Mouse (Mus musculus) ovary, postnatal 10 days (tissue): ENCODE measurements around the gene Car4.

Experiments used
- DNase-seq: peaks from one replicate; pipeline ENCODE4 v3.0.0; 2022; ENCODE audit warnings: low spot score

The Car4 gene

GRCm38 (mm10) chr11:84959181-84959580 lies 1.6 kb downstream of the Car4 start:
- no peak for DNase-seq

- no peak for DNase-seq
Measured at GRCm38 (mm10) chr11:84959701-84960181, 2.2 kb downstream of the Car4 start.

GRCm38 (mm10) chr11:84960291-84960690 lies 2.7 kb downstream of the Car4 start:
- no peak for DNase-seq

- DNase-seq, result no peak
Measured at GRCm38 (mm10) chr11:84960780-84961179, 3.2 kb downstream of the Car4 start.

- DNase-seq, result no peak
Measured at GRCm38 (mm10) chr11:84961571-84961970, 4.0 kb downstream of the Car4 start.

- no peak for DNase-seq
Measured at GRCm38 (mm10) chr11:84962536-84962935, 5.0 kb downstream of the Car4 start.

GRCm38 (mm10) chr11:84963556-84963955 lies 6.0 kb downstream of the Car4 start:
- DNase-seq, result no peak

GRCm38 (mm10) chr11:84966696-84967095 lies 9.1 kb downstream of the Car4 start:
- no peak for DNase-seq

- DNase-seq, result no peak
Measured at GRCm38 (mm10) chr11:84967113-84967512, 9.5 kb downstream of the Car4 start.

- no peak for DNase-seq
Measured at GRCm38 (mm10) chr11:84968309-84968708, 10.7 kb downstream of the Car4 start.

GRCm38 (mm10) chr11:84968775-84969174 lies 11.2 kb downstream of the Car4 start:
- DNase-seq, result no peak

GRCm38 (mm10) chr11:84972067-84972466 lies 14.5 kb downstream of the Car4 start:
- no peak for DNase-seq

GRCm38 (mm10) chr11:84973661-84974060 lies 16.1 kb downstream of the Car4 start:
- no peak for DNase-seq

- no peak for DNase-seq
Measured at GRCm38 (mm10) chr11:84974582-84974981, 17.0 kb downstream of the Car4 start.

- no peak for DNase-seq
Measured at GRCm38 (mm10) chr11:84976706-84977105, 19.1 kb downstream of the Car4 start.

- DNase-seq, result no peak
Measured at GRCm38 (mm10) chr11:84977385-84977952, 19.9 kb downstream of the Car4 start.

GRCm38 (mm10) chr11:84978113-84978512 lies 20.5 kb downstream of the Car4 start:
- DNase-seq, result no peak

- no peak for DNase-seq
Measured at GRCm38 (mm10) chr11:84979351-84979750, 21.8 kb downstream of the Car4 start.

- no peak for DNase-seq
Measured at GRCm38 (mm10) chr11:84980697-84981096, 23.1 kb downstream of the Car4 start.

GRCm38 (mm10) chr11:84985421-84985820 lies 27.8 kb downstream of the Car4 start:
- no peak for DNase-seq

- DNase-seq, result no peak
Measured at GRCm38 (mm10) chr11:84988341-84988919, 30.8 kb downstream of the Car4 start.

- DNase-seq, result no peak
Measured at GRCm38 (mm10) chr11:84992996-84993395, 35.4 kb downstream of the Car4 start.

GRCm38 (mm10) chr11:84995241-84995640 lies 37.7 kb downstream of the Car4 start:
- DNase-seq, result no peak

GRCm38 (mm10) chr11:85003566-85003965 lies 46.0 kb downstream of the Car4 start:
- DNase-seq, result no peak
